Mouse (Mus musculus) CH12.LX (cell line): Measurements from ENCODE around the gene Tbcel. TPM values are rescaled to one million over a fixed set of nuclear protein-coding genes. Genes with fewer than 3 reads are reported as not detected.

Source experiments
- DNase-seq: peaks from one replicate; pipeline ENCODE4 v3.0.0-alpha.2; 2013; ENCODE audit errors: extremely low read depth
- H3K27ac ChIP-seq: 2 replicates; pipeline ENCODE4 v1.5.1; 2012; ENCODE audit warnings: low read depth, mild to moderate bottlenecking, control low read depth, moderate library complexity; ENCODE audit not compliant: insufficient read depth
- H3K27me3 ChIP-seq: replicated peaks from 2 replicates; pipeline ENCODE3; 2012; ENCODE audit warnings: inconsistent platforms
- H3K36me3 ChIP-seq, 2 experiments: replicated peaks in 1 of 2; 2 replicates each; pipeline versions ENCODE3 to v1.6.1; 2012; ENCODE audit warnings: inconsistent platforms in 1 of 2, low read length in 1 of 2, mild to moderate bottlenecking in 1 of 2, mixed read lengths in 1 of 2, moderate library complexity in 1 of 2; ENCODE audit not compliant: control insufficient read depth in 1 of 2, insufficient read depth in 1 of 2
- H3K4me1 ChIP-seq, 2 experiments: 2 replicates each; pipeline ENCODE4 v1.6.1; 2012; ENCODE audit warnings: inconsistent platforms in 1 of 2, moderate library complexity in 1 of 2; ENCODE audit not compliant: insufficient read depth in 2 of 2, control insufficient read depth in 1 of 2
- H3K4me2 ChIP-seq: 2 replicates; pipeline ENCODE4 v1.6.1; 2012; ENCODE audit warnings: low read depth, mild to moderate bottlenecking, control low read depth; ENCODE audit not compliant: poor library complexity, insufficient read depth, severe bottlenecking
- H3K4me3 ChIP-seq, 3 experiments: fragments of 150-350 bp in 1 of 3; sonication (generic) in 1 of 3; replicated peaks in 1 of 3; 2 replicates each; pipeline versions ENCODE3 to v1.5.1; 2011 to 2012; ENCODE audit warnings: low read depth in 2 of 3, low read length in 2 of 3, mild to moderate bottlenecking in 2 of 3, moderate library complexity in 2 of 3, control low read depth in 1 of 3, improper control_type of control experiment in 1 of 3, inconsistent platforms in 1 of 3, mixed read lengths in 1 of 3; ENCODE audit not compliant: poor library complexity in 1 of 3
- H3K79me2 ChIP-seq: replicated peaks from 2 replicates; pipeline ENCODE4 v1.6.1; 2012; ENCODE audit warnings: mild to moderate bottlenecking, moderate library complexity; ENCODE audit not compliant: control insufficient read depth, poor library complexity, insufficient read depth, severe bottlenecking; ENCODE audit errors: extremely low read depth
- H3K9ac ChIP-seq: 2 replicates; pipeline ENCODE4 v1.6.1; 2012; ENCODE audit warnings: low read depth, mild to moderate bottlenecking, control low read depth, moderate library complexity; ENCODE audit not compliant: insufficient read depth
- H3K9me3 ChIP-seq: replicated peaks from 2 replicates; pipeline ENCODE3; 2012; ENCODE audit warnings: low read length, inconsistent platforms, mixed read lengths
- CHD1 ChIP-seq: IDR thresholded peaks from 2 replicates; pipeline ENCODE4 v1.6.1; 2012; ENCODE audit warnings: low read depth, low read length, improper control_type of control experiment, inconsistent platforms
- CTCF ChIP-seq, 2 experiments: IDR thresholded peaks in 1 of 2; conservative IDR thresholded peaks in 1 of 2; 2 replicates each; pipeline ENCODE4 v1.5.1; 2011 to 2012; ENCODE audit warnings: low read depth in 2 of 2, low read length in 2 of 2, improper control_type of control experiment in 1 of 2, inconsistent platforms in 1 of 2, mild to moderate bottlenecking in 1 of 2, moderate library complexity in 1 of 2
- E2F4 ChIP-seq: IDR thresholded peaks from 2 replicates; pipeline ENCODE4 v1.6.1; 2011; ENCODE audit warnings: low read depth, low read length, improper control_type of control experiment; ENCODE audit not compliant: insufficient replicate concordance
- ELF1 ChIP-seq: IDR thresholded peaks from 2 replicates; pipeline ENCODE4 v1.6.1; 2014; ENCODE audit warnings: low read depth, mild to moderate bottlenecking, inconsistent platforms, low read length, improper control_type of control experiment
- ETS1 ChIP-seq: conservative IDR thresholded peaks from 2 replicates; pipeline ENCODE4 v1.6.1; 2012; ENCODE audit warnings: low read depth, mild to moderate bottlenecking, inconsistent platforms, low read length, improper control_type of control experiment, moderate library complexity
- GABPA ChIP-seq: IDR thresholded peaks from 2 replicates; pipeline ENCODE4 v1.6.1; 2012; ENCODE audit warnings: low read depth, low read length, improper control_type of control experiment, inconsistent platforms; ENCODE audit not compliant: insufficient replicate concordance
- HCFC1 ChIP-seq: IDR thresholded peaks from 2 replicates; pipeline ENCODE4 v1.6.1; 2012; ENCODE audit warnings: low read depth, mild to moderate bottlenecking, inconsistent platforms, low read length, improper control_type of control experiment
- IRF4 ChIP-seq: IDR thresholded peaks from 2 replicates; pipeline ENCODE4 v1.6.1; 2014; ENCODE audit warnings: low read depth, mild to moderate bottlenecking, inconsistent platforms, low read length, improper control_type of control experiment
- JUN ChIP-seq: IDR thresholded peaks from 2 replicates; pipeline ENCODE4 v1.6.1; 2011; ENCODE audit warnings: low read depth, mild to moderate bottlenecking, low read length, improper control_type of control experiment, moderate library complexity; ENCODE audit not compliant: insufficient read depth
- JUND ChIP-seq: conservative IDR thresholded peaks from 2 replicates; pipeline ENCODE4 v1.6.1; 2011; ENCODE audit warnings: low read depth, low read length, improper control_type of control experiment
- MAX ChIP-seq: IDR thresholded peaks from 2 replicates; pipeline ENCODE4 v1.6.1; 2011; ENCODE audit warnings: low read length, improper control_type of control experiment
- MAZ ChIP-seq: IDR thresholded peaks from 2 replicates; pipeline ENCODE4 v1.6.1; 2012; ENCODE audit warnings: low read depth, mild to moderate bottlenecking, inconsistent platforms, low read length, improper control_type of control experiment, moderate library complexity
- MEF2A ChIP-seq: IDR thresholded peaks from 2 replicates; pipeline ENCODE4 v1.6.1; 2014; ENCODE audit warnings: low read depth, mild to moderate bottlenecking, inconsistent platforms, low read length, improper control_type of control experiment, borderline replicate concordance
- MXI1 ChIP-seq: IDR thresholded peaks from 2 replicates; pipeline ENCODE4 v1.6.1; 2011; ENCODE audit warnings: mild to moderate bottlenecking, low read depth, low read length, improper control_type of control experiment
- MYC ChIP-seq: IDR thresholded peaks from 2 replicates; pipeline ENCODE4 v1.6.1; 2011; ENCODE audit warnings: low read depth, mild to moderate bottlenecking, improper control_type of control experiment, low read length
- NRF1 ChIP-seq: IDR thresholded peaks from 2 replicates; pipeline ENCODE4 v1.6.1; 2014; ENCODE audit warnings: low read depth, mild to moderate bottlenecking, inconsistent platforms, low read length, improper control_type of control experiment, moderate library complexity
- RAD21 ChIP-seq: IDR thresholded peaks from 2 replicates; pipeline ENCODE4 v1.6.1; 2011; ENCODE audit warnings: low read depth, mild to moderate bottlenecking, low read length, improper control_type of control experiment, moderate library complexity
- SMC3 ChIP-seq: IDR thresholded peaks from 2 replicates; pipeline ENCODE4 v1.6.1; 2011; ENCODE audit warnings: low read depth, low read length, improper control_type of control experiment
- TBP ChIP-seq: conservative IDR thresholded peaks from 2 replicates; pipeline ENCODE4 v1.6.1; 2011; ENCODE audit warnings: low read depth, low read length, improper control_type of control experiment
- UBTF ChIP-seq: IDR thresholded peaks from 2 replicates; pipeline ENCODE4 v1.6.1; 2012; ENCODE audit warnings: low read depth, mild to moderate bottlenecking, inconsistent platforms, low read length, improper control_type of control experiment, moderate library complexity
- USF1 ChIP-seq: IDR thresholded peaks from 2 replicates; pipeline ENCODE4 v1.6.1; 2014; ENCODE audit warnings: low read depth, mild to moderate bottlenecking, inconsistent platforms, low read length, improper control_type of control experiment
- USF2 ChIP-seq: conservative IDR thresholded peaks from 2 replicates; pipeline ENCODE4 v1.6.1; 2011; ENCODE audit warnings: low read depth, low read length, improper control_type of control experiment
- ZKSCAN1 ChIP-seq: IDR thresholded peaks from 2 replicates; pipeline ENCODE4 v1.6.1; 2012; ENCODE audit warnings: low read depth, inconsistent platforms, low read length, improper control_type of control experiment, borderline replicate concordance
- ZNF384 ChIP-seq: IDR thresholded peaks from 2 replicates; pipeline ENCODE4 v1.6.1; 2012; ENCODE audit warnings: low read depth, low read length, improper control_type of control experiment, inconsistent platforms
- dilution Hi-C: fragments of 300-500 bp; cut with MboI; formaldehyde crosslinking; loops from 2 replicates; pipeline ENCODE4 v1.14.3; 2020; ENCODE audit warnings: low sequenced_read_pairs; ENCODE audit not compliant: extremely low pct_unique_long_range_greater_than_20kb, extremely low pct_ligation_motif_present
- in situ Hi-C: fragments of 300-500 bp; cut with MboI; formaldehyde crosslinking; loops from 3 replicates; pipeline ENCODE4 v1.14.3; 2019; ENCODE audit warnings: low sequenced_read_pairs, low pct_ligation_motif_present, low pct_unique_long_range_greater_than_20kb, mixed read lengths
- polyA plus RNA-seq: library from polyadenylated mRNA; unstranded; fragments of >175 nt; gene quantifications from 2 replicates; pipeline ENCODE4 v1.2.1, GENCODE M21; 2012; ENCODE audit warnings: low read depth; ENCODE audit not compliant: insufficient read length
- total RNA-seq, 2 experiments: library from RNA; depleted of rRNA; stranded (reverse); fragments of 300-350 nt in 1 of 2; fragments of >200 nt in 1 of 2; gene quantifications; 2 replicates each; pipeline ENCODE4 v1.2.3; 2012 to 2014

Gene Tbcel
- total and polyA plus RNA-seq, 3 experiments, result 5.3 to 10.0 (median 5.9) TPM

- no peak for TF ChIP-seq HCFC1
- TF ChIP-seq TBP, result no peak
- peak; percentile 40 to 80 for TF ChIP-seq CTCF (conservative IDR thresholded peaks at IDR 0.05 in 1 of 2, IDR thresholded peaks at IDR 0.05 in 1 of 2; ENCODE audit: low read depth in 2 of 2, low read length in 2 of 2)
- no peak for TF ChIP-seq UBTF
- TF ChIP-seq USF1, result no peak
- TF ChIP-seq JUN, result no peak
- no peak for TF ChIP-seq IRF4
- TF ChIP-seq ZKSCAN1, result no peak
- TF ChIP-seq RAD21, result peak; percentile 62
- TF ChIP-seq E2F4, result no peak
These were observed 42.5 kb upstream of the Tbcel start (continued) for GRCm38 (mm10) chr9:42550116-42550515.

- dilution Hi-C loops (no loop called here), in situ Hi-C loops (no loop called here)
- Histone ChIP-seq H3K79me2 (no peaks in the 10 kb centered on the region), H3K4me1 (peaks cover 0 to 5% of the 10 kb centered on the region in 2 experiments; a peak in 3 of 4 replicates), H3K27ac (no peak overlapping the region), H3K36me3 (no peaks in the 10 kb centered on the region), H3K27me3 (peaks cover 54% of the 10 kb centered on the region), H3K4me2 (no peak overlapping the region), H3K4me3 (no peak overlapping the region), H3K9me3 (no peaks in the 10 kb centered on the region), H3K9ac (no peak overlapping the region)
- no peak for DNase-seq
- TF ChIP-seq MAZ (no peak), SMC3 (no peak), ETS1 (no peak), NRF1 (no peak), ELF1 (no peak), CHD1 (no peak), MXI1 (no peak), HCFC1 (no peak), ZNF384 (no peak), MAX (no peak), MYC (no peak), JUND (no peak), USF2 (no peak), GABPA (no peak), MEF2A (no peak), CTCF (conservative IDR thresholded peaks at IDR 0.05 in 1 of 2, IDR thresholded peaks at IDR 0.05 in 1 of 2; ENCODE audit: low read depth in 2 of 2, low read length in 2 of 2) (no peak), IRF4 (no peak), USF1 (no peak), JUN (no peak)
These were observed 41.4 kb upstream of the Tbcel start for GRCm38 (mm10) chr9:42548981-42549380.
